Mouse (Mus musculus) MN1 (cell line): ENCODE measurements at regions not wholly inside any gene's neighbourhood (a gene's known extent, or its start where the extent isn't known, plus 50 kb on each side); places are given as distances from the start of the nearest gene placed in this dataset.

ENCODE experiments used
- DNase-seq: peaks from one replicate; pipeline ENCODE4 v3.0.0-alpha.2; 2016; ENCODE audit warnings: low spot score

- no peak for DNase-seq
Measured at GRCm38 (mm10) chr6:127298105-127298504, 146.1 kb upstream of the Ccnd2 start.

GRCm38 (mm10) chr6:127311192-127312054 is 135.2 kb upstream of the Parp11 start:
- no peak for DNase-seq

GRCm38 (mm10) chr6:127317309-127317708 is 129.3 kb upstream of the Parp11 start:
- no peak for DNase-seq

GRCm38 (mm10) chr6:127318746-127319582 is 127.7 kb upstream of the Parp11 start:
- DNase-seq = no peak

GRCm38 (mm10) chr6:127320600-127320999 is 126.0 kb upstream of the Parp11 start:
- DNase-seq = no peak

GRCm38 (mm10) chr6:127321031-127321430 is 125.6 kb upstream of the Parp11 start:
- DNase-seq = no peak

- no peak for DNase-seq
Measured at GRCm38 (mm10) chr6:127322398-127322797, 124.2 kb upstream of the Parp11 start.

- DNase-seq = peak; percentile 61
Measured at GRCm38 (mm10) chr6:127324984-127325383, 121.7 kb upstream of the Parp11 start.

- no peak for DNase-seq
Measured at GRCm38 (mm10) chr6:127325596-127326332, 120.9 kb upstream of the Parp11 start.

- no peak for DNase-seq
Measured at GRCm38 (mm10) chr6:127326333-127326729, 120.3 kb upstream of the Parp11 start.

- DNase-seq = peak; percentile 21
Measured at GRCm38 (mm10) chr6:127329191-127330014, 117.2 kb upstream of the Parp11 start.

GRCm38 (mm10) chr6:127330015-127330705 is 116.5 kb upstream of the Parp11 start:
- peak; percentile 71 for DNase-seq

- DNase-seq = no peak
Measured at GRCm38 (mm10) chr6:127331091-127331490, 115.5 kb upstream of the Parp11 start.

- no peak for DNase-seq
Measured at GRCm38 (mm10) chr6:127334256-127334655, 112.4 kb upstream of the Parp11 start.

GRCm38 (mm10) chr6:127335462-127335886 is 111.2 kb upstream of the Parp11 start:
- peak; percentile 25 for DNase-seq

GRCm38 (mm10) chr6:127335996-127336660 is 110.5 kb upstream of the Parp11 start:
- no peak for DNase-seq

GRCm38 (mm10) chr6:127336681-127337397 is 109.8 kb upstream of the Parp11 start:
- DNase-seq = no peak

GRCm38 (mm10) chr6:127337398-127337871 is 109.2 kb upstream of the Parp11 start:
- DNase-seq = no peak

GRCm38 (mm10) chr6:127338412-127338811 is 108.2 kb upstream of the Parp11 start:
- DNase-seq = no peak
